Mouse (Mus musculus): ENCODE measurements around the gene Gm10100. TPM values are rescaled to one million over a fixed set of nuclear protein-coding genes. Genes with fewer than 3 reads are reported as not detected.
"Not testable (repeated sequence)": the region's sequence is repeated elsewhere in the genome, so short reads cannot be mapped to it uniquely, and the experiment has no call there.

Gene Gm10100
- polyA plus RNA-seq (2016; fragmentation: Nextera tagmentation; extraction: Ambion mirVana) = not detected in 2 replicates

DNA sequence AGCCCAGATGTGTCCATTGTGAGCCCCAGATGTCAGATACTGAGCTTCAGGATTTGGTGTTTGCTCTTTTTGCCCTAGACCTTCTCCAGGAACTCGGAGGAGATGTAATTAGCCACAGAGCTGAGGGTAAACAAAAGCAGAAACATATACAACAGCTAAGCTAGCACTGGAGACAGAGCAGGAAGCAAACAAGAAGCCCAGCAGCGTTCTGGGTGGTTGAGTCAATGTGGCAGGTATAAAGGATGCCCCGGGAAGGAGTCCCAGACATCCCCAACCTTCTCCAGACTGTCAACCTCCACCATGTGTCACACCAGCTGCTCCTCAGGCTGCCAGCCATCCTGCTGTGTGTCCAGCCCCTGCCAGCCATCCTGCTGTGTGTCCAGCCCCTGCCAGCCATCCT is at the start of gene Gm10100:
Gene Gm10100 (plus strand): TSS at position 301 of the 400 bp plus-strand sequence.
- Histone ChIP-seq H3K4me1 (no peaks in the 10 kb centered on the region), H3K36me3 (no peaks in the 10 kb centered on the region), H3K27me3 (ENCODE audit: insufficient read depth, poor library complexity, severe bottlenecking) (no peaks in the 10 kb centered on the region; the same call in 1 of the 2 replicates), H3K27ac (no peak within 1 kb of the TSS), H3K9me3 (no peaks in the 10 kb centered on the region), H3K4me3 (no peak within 1 kb of the TSS)
- 28% methylated on average over 3 of the region's 3 CpGs for WGBS
- DNase-seq (ENCODE audit: low spot score) = no peak

DNA sequence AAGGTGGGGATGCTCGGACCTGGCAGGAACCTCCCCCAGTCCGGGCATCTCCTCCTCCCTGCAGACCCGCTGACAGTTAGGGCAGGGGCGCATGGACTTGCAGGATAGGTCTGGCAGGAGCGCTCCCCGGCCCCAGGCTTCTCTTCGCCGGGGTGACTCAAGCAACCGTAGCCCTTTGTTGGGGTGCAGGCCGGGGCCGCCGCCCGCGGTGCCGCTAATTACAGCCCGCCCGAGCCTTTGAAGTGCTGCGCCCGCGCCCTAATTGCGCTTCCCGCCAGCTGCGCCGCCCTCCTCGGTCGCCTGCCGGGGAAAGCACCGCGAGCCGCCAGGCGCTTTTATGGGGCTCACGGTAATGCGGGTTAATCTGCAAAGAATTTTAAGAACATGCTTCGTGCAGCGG is 48.7 kb upstream of the Gm10100 start:
- under 1% methylated on average over 35 of the region's 35 CpGs for WGBS
- H3K9me3 ChIP-seq = no peaks in the 10 kb centered on the region
- H3K27ac ChIP-seq = 0 out of 2 replicates have a peak overlapping the region, but pooled peaks have one; percentile 7
- peaks cover 13% of the 10 kb centered on the region for H3K4me1 ChIP-seq
- peaks cover 67% of the 10 kb centered on the region for H3K27me3 ChIP-seq (ENCODE audit: insufficient read depth, poor library complexity, severe bottlenecking)
- H3K4me3 ChIP-seq = peak overlapping the region; percentile 56
- no peaks in the 10 kb centered on the region for H3K36me3 ChIP-seq
- DNase-seq (ENCODE audit: low spot score) = no peak

GRCm38 (mm10) chr10:77682994-77683393 is 43.3 kb upstream of the Gm10100 start:
- Histone ChIP-seq H3K27me3 (ENCODE audit: insufficient read depth, poor library complexity, severe bottlenecking) (peaks cover 84% of the 10 kb centered on the region), H3K4me1 (peaks cover 24% of the 10 kb centered on the region), H3K4me3 (no peak overlapping the region), H3K9me3 (no peaks in the 10 kb centered on the region), H3K36me3 (no peaks in the 10 kb centered on the region), H3K27ac (no peak overlapping the region)
- DNase-seq (ENCODE audit: low spot score) = no peak
- 70% methylated on average over 7 of the region's 7 CpGs for WGBS

GRCm38 (mm10) chr10:77684181-77684580 is 42.1 kb upstream of the Gm10100 start:
- Histone ChIP-seq H3K27ac (no peak overlapping the region), H3K9me3 (no peaks in the 10 kb centered on the region), H3K27me3 (ENCODE audit: insufficient read depth, poor library complexity, severe bottlenecking) (peaks cover 84% of the 10 kb centered on the region), H3K36me3 (no peaks in the 10 kb centered on the region), H3K4me3 (no peak overlapping the region), H3K4me1 (peaks cover 20% of the 10 kb centered on the region)
- WGBS = 37% methylated on average over 8 of the region's 8 CpGs
- DNase-seq (ENCODE audit: low spot score) = no peak

DNA sequence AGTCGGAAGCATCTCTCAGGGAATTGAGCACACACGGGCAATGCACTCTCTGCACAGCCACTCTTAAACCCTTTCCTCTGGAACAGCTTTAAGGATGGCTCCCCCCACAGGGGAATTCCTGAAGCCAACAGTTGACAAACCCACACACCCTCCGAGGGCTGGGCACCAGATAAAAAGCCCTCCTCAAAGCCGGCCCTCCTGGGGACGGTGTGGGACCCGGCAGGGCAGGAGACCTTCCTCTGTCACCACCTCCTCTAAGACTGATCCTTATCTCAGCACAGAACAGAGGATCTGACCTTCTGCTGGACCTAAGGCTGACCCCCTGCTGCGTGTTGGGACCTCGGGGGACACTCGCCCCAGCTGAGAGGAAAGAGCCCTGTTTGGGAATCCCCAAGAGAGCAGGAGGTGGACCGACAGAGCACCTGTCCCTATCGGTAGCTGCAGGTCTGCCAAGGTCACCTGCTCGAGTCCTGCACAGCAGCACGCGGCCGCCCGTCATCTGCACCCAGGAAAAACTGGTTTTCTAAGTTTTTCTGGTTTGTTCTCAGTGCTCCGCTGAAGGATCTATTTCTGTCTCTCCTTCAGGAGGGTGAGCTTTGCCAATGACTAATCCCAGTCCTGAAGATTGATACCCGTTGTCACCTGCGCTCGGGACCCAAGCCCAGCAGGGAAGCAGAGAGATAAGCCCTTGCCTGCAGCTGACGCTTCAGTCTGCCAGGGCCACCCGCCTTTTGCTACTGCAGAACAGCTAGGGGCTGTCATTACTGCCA is 40.2 kb upstream of the Gm10100 start, which contains the start of gene Tspear:
Gene Tspear (plus strand): TSS at position 675 of the 770 bp plus-strand sequence.
- Histone ChIP-seq H3K27ac (no peak within 1 kb of the TSS), H3K9me3 (no peaks in the 10 kb centered on the region), H3K27me3 (ENCODE audit: insufficient read depth, poor library complexity, severe bottlenecking) (peaks cover 85% of the 10 kb centered on the region), H3K4me1 (peaks cover 20% of the 10 kb centered on the region), H3K36me3 (no peaks in the 10 kb centered on the region), H3K4me3 (peak within 1 kb of the TSS; percentile 39)
- WGBS = 2% methylated on average over 22 of the region's 22 CpGs
- no peak for DNase-seq (ENCODE audit: low spot score)

DNA sequence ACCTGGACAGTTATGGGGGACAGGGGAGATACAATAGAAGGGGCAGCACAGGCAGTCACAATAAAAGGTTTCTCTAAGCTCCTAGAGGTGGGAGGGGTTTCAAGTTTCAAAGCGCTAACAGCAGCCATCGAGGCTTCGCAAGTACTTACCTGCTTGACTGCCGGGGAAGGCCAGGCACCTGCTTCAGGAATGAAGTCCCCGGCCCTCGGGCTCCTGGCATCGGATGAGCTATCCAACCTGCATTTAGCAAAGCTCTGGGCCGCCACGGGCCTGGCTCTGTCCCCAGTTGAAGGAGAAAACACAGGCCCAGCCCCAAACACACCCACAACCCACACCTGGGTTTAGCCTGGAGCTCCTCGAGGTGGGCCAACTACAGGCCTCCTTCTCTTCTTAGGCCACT is 39.3 kb upstream of the Gm10100 start:
- no peak overlapping the region for H3K4me3 ChIP-seq
- no peak overlapping the region for H3K27ac ChIP-seq
- no peak for DNase-seq (ENCODE audit: low spot score)
- no peaks in the 10 kb centered on the region for H3K9me3 ChIP-seq
- WGBS = 15% methylated on average over 10 of the region's 10 CpGs
- H3K4me1 ChIP-seq = peaks cover 20% of the 10 kb centered on the region
- peaks cover 91% of the 10 kb centered on the region for H3K27me3 ChIP-seq (ENCODE audit: insufficient read depth, poor library complexity, severe bottlenecking)
- H3K36me3 ChIP-seq = no peaks in the 10 kb centered on the region

DNA sequence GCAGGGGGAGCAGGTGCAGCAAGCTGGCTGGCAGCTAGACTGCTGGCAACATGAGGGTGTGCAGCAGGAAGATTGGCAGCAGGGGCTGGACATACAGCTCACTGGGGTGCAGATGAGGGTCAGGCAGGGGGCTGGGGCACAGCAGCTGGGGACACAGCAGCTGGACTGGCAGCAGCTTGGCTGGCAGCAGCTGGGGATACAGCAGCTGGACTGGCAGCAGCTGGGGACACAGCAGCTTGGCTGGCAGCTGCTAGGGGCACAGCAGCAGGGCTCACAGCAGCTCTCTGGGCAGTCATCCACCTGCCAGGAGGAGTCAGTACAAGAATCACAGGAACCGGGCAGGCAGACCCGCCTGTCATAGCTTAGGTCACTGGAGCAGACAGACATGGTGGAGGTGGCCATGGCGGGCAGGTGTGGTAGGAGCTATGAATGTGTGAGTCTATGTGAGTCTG is 35.9 kb upstream of the Gm10100 start, which contains the start of gene Gm19402:
Gene Gm19402 (minus strand): TSS at position 402 of the 452 bp plus-strand sequence.
- not testable (repeated sequence) for H3K4me3 ChIP-seq; H3K36me3 ChIP-seq; DNase-seq (ENCODE audit: low spot score); H3K9me3 ChIP-seq; H3K27ac ChIP-seq
- peaks cover 14% of the 10 kb centered on the region for H3K4me1 ChIP-seq
- H3K27me3 ChIP-seq (ENCODE audit: insufficient read depth, poor library complexity, severe bottlenecking) = peaks cover 67% of the 10 kb centered on the region
- WGBS = 65% methylated on average over 3 of the region's 3 CpGs

DNA sequence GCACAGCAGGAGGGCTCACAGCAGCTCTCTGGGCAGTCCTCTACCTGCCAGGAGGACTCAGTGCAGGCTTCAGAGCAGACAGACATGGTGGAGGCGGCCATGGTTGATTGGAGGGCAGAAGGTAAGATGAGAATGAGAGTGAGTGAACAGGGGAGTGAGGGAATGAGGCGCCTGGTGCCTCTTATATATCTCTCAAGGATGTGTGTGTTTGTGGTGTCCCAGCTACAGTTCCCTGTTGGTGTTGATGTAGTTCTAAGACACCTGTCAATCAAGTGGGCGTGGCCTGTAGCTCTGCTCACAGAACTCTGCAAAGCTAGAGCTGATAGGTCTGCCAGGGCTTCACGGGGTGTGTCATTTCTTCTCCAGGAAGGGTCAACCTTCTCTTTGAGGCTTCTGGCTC is 29.2 kb upstream of the Gm10100 start, which contains the start of gene Gm9508:
Gene Gm9508 (minus strand): TSS at position 101 of the 400 bp plus-strand sequence.
- 33% methylated on average over 4 of the region's 4 CpGs for WGBS
- no peak within 1 kb of the TSS for H3K27ac ChIP-seq

DNA sequence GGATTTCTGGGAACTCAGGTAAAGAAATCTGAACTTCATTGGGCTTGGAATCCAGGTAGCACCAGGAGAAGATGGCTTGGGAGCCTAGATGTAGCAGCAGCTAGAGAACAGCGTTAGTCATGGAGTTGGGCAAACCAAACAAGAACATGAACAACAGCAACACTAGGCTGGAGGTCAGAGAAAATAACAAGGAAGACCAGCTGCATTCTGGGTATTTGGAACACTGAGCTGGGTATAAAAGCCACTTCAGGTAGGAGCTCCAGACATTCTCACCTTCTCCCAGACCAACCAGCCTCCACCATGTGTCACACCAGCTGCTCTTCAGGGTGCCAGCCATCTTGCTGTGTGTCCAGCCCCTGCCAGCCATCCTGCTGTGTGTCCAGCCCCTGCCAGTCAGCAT is 20.0 kb upstream of the Gm10100 start, which contains the start of gene Gm10272:
Gene Gm10272 (plus strand): TSS at position 301 of the 400 bp plus-strand sequence.
- Histone ChIP-seq H3K27me3 (ENCODE audit: insufficient read depth, poor library complexity, severe bottlenecking) (no peaks in the 10 kb centered on the region), H3K4me3 (no peak within 1 kb of the TSS), H3K36me3 (no peaks in the 10 kb centered on the region), H3K4me1 (no peaks in the 10 kb centered on the region), H3K27ac (no peak within 1 kb of the TSS), H3K9me3 (peaks cover 5% of the 10 kb centered on the region)
- WGBS = 86% methylated on average over 1 of the region's 1 CpGs
- DNase-seq (ENCODE audit: low spot score) = no peak

More for the DNA sequence above, 29.2 kb upstream of the Gm10100 start, which contains the start of gene Gm9508:
- H3K27me3 ChIP-seq (ENCODE audit: insufficient read depth, poor library complexity, severe bottlenecking) = peaks cover 13% of the 10 kb centered on the region; the same call in 1 of the 2 replicates
- no peaks in the 10 kb centered on the region for H3K9me3 ChIP-seq
- no peaks in the 10 kb centered on the region; the same call in 1 of the 2 replicates for H3K4me1 ChIP-seq
- DNase-seq (ENCODE audit: low spot score) = no peak
- no peaks in the 10 kb centered on the region for H3K36me3 ChIP-seq
- no peak within 1 kb of the TSS for H3K4me3 ChIP-seq

- Histone ChIP-seq H3K9me3 (peaks cover 5% of the 10 kb centered on the region; the same call in 1 of the 2 replicates), H3K27me3 (ENCODE audit: insufficient read depth, poor library complexity, severe bottlenecking) (no peaks in the 10 kb centered on the region), H3K4me1 (no peaks in the 10 kb centered on the region), H3K36me3 (no peaks in the 10 kb centered on the region), H3K27ac (no peak overlapping the region), H3K4me3 (no peak overlapping the region)
- DNase-seq (ENCODE audit: low spot score) = no peak
- WGBS = 79% methylated on average over 3 of the region's 3 CpGs
These were observed 16.5 kb upstream of the Gm10100 start for GRCm38 (mm10) chr10:77709831-77710230.

DNA sequence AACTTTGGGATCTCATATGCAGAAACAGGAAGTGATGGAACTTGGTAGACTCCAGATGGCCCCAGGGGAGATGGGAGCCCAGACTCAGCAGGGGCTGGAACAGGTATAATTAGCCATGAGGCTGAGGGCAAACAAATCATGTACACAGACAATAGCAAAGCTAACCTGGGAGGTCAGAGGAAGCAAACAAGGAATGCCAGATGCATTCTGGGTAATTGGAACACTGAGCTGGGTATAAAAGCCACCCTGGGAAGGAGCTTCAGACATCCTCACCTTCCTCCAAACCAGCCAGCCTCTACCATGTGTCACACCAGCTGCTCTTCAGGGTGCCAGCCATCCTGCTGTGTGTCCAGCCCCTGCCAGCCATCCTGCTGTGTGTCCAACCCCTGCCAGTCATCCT is 15.1 kb upstream of the Gm10100 start, which contains the start of gene Gm10024:
Gene Gm10024 (plus strand): TSS at position 301 of the 400 bp plus-strand sequence.
- H3K27me3 ChIP-seq (ENCODE audit: insufficient read depth, poor library complexity, severe bottlenecking); H3K36me3 ChIP-seq; DNase-seq (ENCODE audit: low spot score); H3K9me3 ChIP-seq; H3K4me3 ChIP-seq; H3K27ac ChIP-seq; H3K4me1 ChIP-seq: not testable (repeated sequence)

- Histone ChIP-seq H3K36me3 (no peaks in the 10 kb centered on the region), H3K4me1 (no peaks in the 10 kb centered on the region), H3K9me3 (no peaks in the 10 kb centered on the region), H3K27me3 (ENCODE audit: insufficient read depth, poor library complexity, severe bottlenecking) (no peaks in the 10 kb centered on the region), H3K4me3 (no peak overlapping the region), H3K27ac (no peak overlapping the region)
- DNase-seq (ENCODE audit: low spot score) = no peak
- WGBS = 64% methylated on average over 4 of the region's 4 CpGs
These were observed 12.6 kb upstream of the Gm10100 start for GRCm38 (mm10) chr10:77713734-77714133.

DNA sequence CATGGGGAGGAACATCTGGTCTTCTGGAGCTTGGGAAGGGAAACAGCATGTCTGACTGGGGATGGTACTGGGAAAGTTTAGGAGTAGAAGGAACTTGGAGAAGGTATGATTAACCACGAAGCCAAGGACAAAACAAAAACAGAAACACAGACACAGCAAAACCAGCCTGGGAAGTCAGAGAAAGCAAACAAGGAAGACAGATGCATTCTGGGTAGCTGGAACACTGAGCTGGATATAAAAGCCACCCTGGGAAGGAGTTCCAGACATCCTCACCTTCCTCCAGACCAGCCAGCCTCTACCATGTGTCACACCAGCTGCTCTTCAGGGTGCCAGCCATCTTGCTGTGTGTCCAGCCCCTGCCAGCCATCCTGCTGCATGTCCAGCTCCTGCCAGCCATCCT is 10.8 kb upstream of the Gm10100 start, which contains the start of gene Gm10142:
Gene Gm10142 (plus strand): TSS at position 301 of the 400 bp plus-strand sequence.
- Histone ChIP-seq H3K27ac (no peak within 1 kb of the TSS), H3K9me3 (0 out of 2 replicates have a peak, but pooled peaks cover 1% of the 10 kb centered on the region), H3K4me1 (no peaks in the 10 kb centered on the region), H3K27me3 (ENCODE audit: insufficient read depth, poor library complexity, severe bottlenecking) (no peaks in the 10 kb centered on the region), H3K36me3 (no peaks in the 10 kb centered on the region), H3K4me3 (no peak within 1 kb of the TSS)
- DNase-seq (ENCODE audit: low spot score) = no peak
- WGBS = 68% methylated on average over 1 of the region's 1 CpGs

All from heart, embryonic 10.5 days (tissue).